25 mouse cellular contexts compared by ENCODE assay signal in genomic region chr17:10628240-10628639, GRCm38 (mm10).
DNase-seq lines count a peak whose midpoint lies in the region; ATAC-seq lines count a peak whose summit lies in the region.
"Had no signal": no experiment of that assay in that cellular context is flagged by ENCODE, and none has a peak within 500 bp of the region (broad histone marks: within the 10 kb centered on the region; RNA-seq: fewer than 3 reads in every experiment).

No protein-coding gene starts in this region.

- H3K4me3 ChIP-seq in kidney, embryonic 14.5 days (ENCODE audit: low read length), result no peak overlapping the region
- H3K4me3 ChIP-seq in liver, embryonic 16.5 days (ENCODE audit: low read depth, low read length), result no peak overlapping the region
- H3K4me3 ChIP-seq: embryonic facial prominence, embryonic 12.5 days; embryonic facial prominence, embryonic 15.5 days; gastrocnemius, adult 2 months; heart, embryonic 10.5 days; heart, embryonic 13.5 days had no signal

- no peaks in the 10 kb centered on the region for H3K4me1 ChIP-seq in kidney, embryonic 14.5 days (ENCODE audit: control insufficient read depth, insufficient read depth, low read length)
- no peaks in the 10 kb centered on the region for H3K4me1 ChIP-seq in liver, embryonic 16.5 days (ENCODE audit: control insufficient read depth, low read depth, low read length)
- H3K4me1 ChIP-seq: embryonic facial prominence, embryonic 12.5 days; embryonic facial prominence, embryonic 15.5 days had no signal

- no peak overlapping the region for H3K4me2 ChIP-seq in kidney, embryonic 14.5 days (replicated peaks; ENCODE audit: low read depth, low read length)
- no peak overlapping the region for H3K4me2 ChIP-seq in liver, embryonic 16.5 days (ENCODE audit: low read depth, low read length)
- H3K4me2 ChIP-seq: embryonic facial prominence, embryonic 12.5 days; embryonic facial prominence, embryonic 15.5 days; heart, embryonic 13.5 days; hindbrain, embryonic 14.5 days had no signal

- H3K36me3 ChIP-seq in kidney, embryonic 14.5 days (ENCODE audit: control insufficient read depth, insufficient read depth, low read length), result no peaks in the 10 kb centered on the region
- H3K36me3 ChIP-seq in liver, embryonic 16.5 days (ENCODE audit: control insufficient read depth, insufficient read depth), result no peaks in the 10 kb centered on the region
- H3K36me3 ChIP-seq: embryonic facial prominence, embryonic 12.5 days; embryonic facial prominence, embryonic 15.5 days; heart, embryonic 10.5 days; heart, embryonic 13.5 days had no signal

- H3K27me3 ChIP-seq in kidney, embryonic 14.5 days (ENCODE audit: control insufficient read depth, insufficient read depth, low read length), result no peaks in the 10 kb centered on the region
- no peaks in the 10 kb centered on the region for H3K27me3 ChIP-seq in liver, embryonic 16.5 days (ENCODE audit: control insufficient read depth, insufficient read depth, low read depth, low read length)
- H3K27me3 ChIP-seq: embryonic facial prominence, embryonic 12.5 days; embryonic facial prominence, embryonic 15.5 days; heart, embryonic 13.5 days had no signal

- peak; percentile 41 for DNase-seq in kidney, adult 11 months
- DNase-seq in kidney, adult 9 months, result peak; percentile 76
- DNase-seq in kidney, postnatal 4 days, result no peak
- no peak for DNase-seq in liver
- DNase-seq: adrenal gland, adult 2 months; adrenal gland, postnatal 14 days; cerebellum, adult 11 months; cerebellum, adult 2 months; cerebellum, adult 9-11 months; cerebellum, postnatal 25 days; forebrain, postnatal 0 days; gastrocnemius, adult 2 months; gastrocnemius, postnatal 14 days; heart, adult 18-20 months; heart, postnatal 14 days; heart, postnatal 4 days had no signal

- H3K9ac ChIP-seq in kidney, embryonic 14.5 days (ENCODE audit: low read depth, low read length), result no peak overlapping the region
- no peak overlapping the region for H3K9ac ChIP-seq in liver, embryonic 16.5 days (ENCODE audit: low read depth, low read length)
- H3K9ac ChIP-seq: embryonic facial prominence, embryonic 12.5 days; embryonic facial prominence, embryonic 15.5 days; forebrain, postnatal 0 days; heart, embryonic 13.5 days; hindbrain, embryonic 14.5 days had no signal

- no peaks in the 10 kb centered on the region for H3K9me3 ChIP-seq in kidney, embryonic 14.5 days (ENCODE audit: control insufficient read depth, low read length)
- no peaks in the 10 kb centered on the region for H3K9me3 ChIP-seq in liver, embryonic 16.5 days (replicated peaks; ENCODE audit: control insufficient read depth, low read length)
- H3K9me3 ChIP-seq: embryonic facial prominence, embryonic 12.5 days; embryonic facial prominence, embryonic 15.5 days; heart, embryonic 10.5 days; heart, embryonic 13.5 days had no signal

- H3K27ac ChIP-seq in kidney, embryonic 14.5 days (ENCODE audit: low read depth, low read length), result no peak overlapping the region
- H3K27ac ChIP-seq in liver, embryonic 16.5 days (ENCODE audit: low read length), result no peak overlapping the region
- H3K27ac ChIP-seq: embryonic facial prominence, embryonic 12.5 days; embryonic facial prominence, embryonic 15.5 days; gastrocnemius, adult 2 months; heart, embryonic 10.5 days; heart, embryonic 13.5 days; hindbrain, embryonic 14.5 days had no signal

- ATAC-seq in kidney, embryonic 14.5 days (ENCODE audit: low FRiP score, low TSS enrichment), result no peak
- ATAC-seq in liver, embryonic 16.5 days (ENCODE audit: low read depth), result peak; percentile 51; the same call in 1 of the 2 replicates
- ATAC-seq: CD4-positive, CD25-positive, alpha-beta regulatory T cell, adult 4 months; forebrain, embryonic 14.5 days; forebrain, postnatal 0 days had no signal

- WGBS in kidney, embryonic 14.5 days, result 85% methylated on average over 4 of the region's 4 CpGs
- 51% methylated on average over 4 of the region's 4 CpGs for WGBS in liver, embryonic 16.5 days (ENCODE audit: insufficient replicate concordance)

Comparison
In these comparisons a context has a peak if more than half of its experiments do, and no peak if none do; other contexts are left out.
1. DNase-seq: peak in kidney, adult 11 months (single experiment) and kidney, adult 9 months (single experiment); none in kidney, postnatal 4 days (0 of 2) and liver (single experiment).